Mouse (Mus musculus): ENCODE measurements around the gene Tspan18.

Gene Tspan18

GRCm38 (mm10) chr2:93199531-93199974, 134.8 kb downstream of the Tspan18 start:
- H3K27me3 ChIP-seq (ENCODE audit: insufficient read depth, low read length) = no peaks in the 10 kb centered on the region
- no peak overlapping the region for H3K4me3 ChIP-seq (replicated peaks; ENCODE audit: low read length)
- H3K4me1 ChIP-seq (replicated peaks; ENCODE audit: low read depth, low read length) = peaks cover 48% of the 10 kb centered on the region
- TF ChIP-seq POU5F1 (IDR thresholded peaks at IDR 0.05; ENCODE audit: borderline replicate concordance, low read length) = no peak
- no peak for TF ChIP-seq NANOG (IDR thresholded peaks at IDR 0.05; ENCODE audit: borderline replicate concordance, low read length)
- peak; percentile 90 for TF ChIP-seq CTCF (conservative IDR thresholded peaks at IDR 0.05; ENCODE audit: low read length)
- peaks cover 33% of the 10 kb centered on the region for H3K36me3 ChIP-seq (ENCODE audit: insufficient read depth, low read length)
- no peaks in the 10 kb centered on the region for H3K9me3 ChIP-seq (ENCODE audit: low read length)

DNA sequence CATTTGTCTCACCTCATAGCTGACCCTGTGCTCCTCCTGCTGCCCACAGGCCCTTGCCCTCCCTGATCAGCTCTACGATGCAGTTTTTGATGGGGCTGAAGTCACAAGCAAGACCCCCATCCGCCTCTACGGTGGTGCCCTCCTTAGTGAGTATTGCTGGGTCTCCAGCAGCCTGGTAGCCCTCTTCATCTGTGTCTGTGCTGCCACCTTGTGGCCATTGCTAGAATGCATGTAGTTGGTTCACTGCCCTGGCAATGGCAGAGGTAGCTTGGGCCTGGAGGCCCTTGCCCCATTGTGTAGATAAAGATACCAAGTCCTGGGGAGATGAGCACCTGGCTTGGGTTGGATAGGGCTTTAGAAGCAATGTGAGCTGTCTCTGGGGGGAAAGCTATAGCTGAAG, 135.5 kb downstream of the Tspan18 start:
- H3K27me3 ChIP-seq (ENCODE audit: insufficient read depth, low read length) = no peaks in the 10 kb centered on the region
- H3K4me3 ChIP-seq (replicated peaks; ENCODE audit: low read length) = no peak overlapping the region
- peaks cover 33% of the 10 kb centered on the region for H3K36me3 ChIP-seq (ENCODE audit: insufficient read depth, low read length)
- H3K4me1 ChIP-seq (replicated peaks; ENCODE audit: low read depth, low read length) = peaks cover 49% of the 10 kb centered on the region
- TF ChIP-seq POU5F1 (IDR thresholded peaks at IDR 0.05; ENCODE audit: borderline replicate concordance, low read length) (no peak), CTCF (conservative IDR thresholded peaks at IDR 0.05; ENCODE audit: low read length) (peak; percentile 65)
- H3K9me3 ChIP-seq (ENCODE audit: low read length) = no peaks in the 10 kb centered on the region

DNA sequence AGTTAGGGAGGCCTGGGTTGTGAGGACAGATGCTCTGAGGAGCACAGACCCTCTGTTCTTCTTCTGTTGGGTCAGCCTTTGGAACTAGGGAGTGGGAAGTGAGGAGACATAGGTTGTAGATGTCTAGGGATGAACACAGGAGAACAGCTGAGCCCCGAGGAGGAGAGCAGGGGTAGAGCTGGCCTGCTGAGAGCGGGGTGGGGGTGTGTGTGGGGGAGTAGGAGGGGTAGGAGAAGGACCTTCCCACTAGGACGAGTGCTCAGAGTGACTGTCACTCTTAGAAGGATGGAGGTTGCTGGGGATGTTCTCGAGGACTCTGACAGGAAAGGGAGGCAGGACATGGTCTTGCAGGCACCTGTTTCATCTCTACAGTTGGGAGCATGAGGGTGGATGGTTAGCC, 140.5 kb downstream of the Tspan18 start:
- Histone ChIP-seq H3K27me3 (ENCODE audit: insufficient read depth, low read length) (0 out of 2 replicates have a peak, but pooled peaks cover under 1% of the 10 kb centered on the region), H3K36me3 (ENCODE audit: insufficient read depth, low read length) (peaks cover 15% of the 10 kb centered on the region), H3K4me1 (replicated peaks; ENCODE audit: low read depth, low read length) (peaks cover 79% of the 10 kb centered on the region), H3K9me3 (ENCODE audit: low read length) (no peaks in the 10 kb centered on the region), H3K4me3 (replicated peaks; ENCODE audit: low read length) (no peak overlapping the region)
- TF ChIP-seq NANOG (IDR thresholded peaks at IDR 0.05; ENCODE audit: borderline replicate concordance, low read length) (no peak), POU5F1 (IDR thresholded peaks at IDR 0.05; ENCODE audit: borderline replicate concordance, low read length) (no peak), CTCF (conservative IDR thresholded peaks at IDR 0.05; ENCODE audit: low read length) (no peak)

DNA sequence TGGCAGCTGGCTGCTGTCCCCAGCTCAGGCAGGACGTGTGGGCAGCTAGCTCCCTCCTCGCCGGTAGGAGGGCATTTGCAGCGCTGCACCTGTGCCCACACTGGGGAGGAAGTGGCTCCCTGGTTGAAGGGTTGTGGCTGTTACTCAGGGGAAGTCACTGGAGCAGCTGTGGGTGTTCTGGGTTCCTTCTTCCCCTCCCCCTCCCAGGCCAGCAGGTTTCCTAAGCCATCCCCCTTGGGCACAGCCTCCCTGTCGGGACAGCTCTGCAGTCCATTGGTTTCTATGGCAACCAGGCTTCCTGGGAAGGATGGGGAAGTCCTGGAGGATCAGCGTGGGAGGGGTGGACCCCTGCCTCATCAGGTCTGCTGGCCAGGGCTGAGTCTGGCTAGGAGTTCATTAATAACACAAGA, 141.6 kb downstream of the Tspan18 start:
- H3K36me3 ChIP-seq (ENCODE audit: insufficient read depth, low read length) = peaks cover 8% of the 10 kb centered on the region
- no peaks in the 10 kb centered on the region for H3K9me3 ChIP-seq (ENCODE audit: low read length)
- no peak for TF ChIP-seq CTCF (conservative IDR thresholded peaks at IDR 0.05; ENCODE audit: low read length)
- H3K4me1 ChIP-seq (replicated peaks; ENCODE audit: low read depth, low read length) = peaks cover 81% of the 10 kb centered on the region
- H3K27me3 ChIP-seq (ENCODE audit: insufficient read depth, low read length) = peaks cover 11% of the 10 kb centered on the region
- H3K4me3 ChIP-seq (replicated peaks; ENCODE audit: low read length) = peak overlapping the region; percentile 61

DNA sequence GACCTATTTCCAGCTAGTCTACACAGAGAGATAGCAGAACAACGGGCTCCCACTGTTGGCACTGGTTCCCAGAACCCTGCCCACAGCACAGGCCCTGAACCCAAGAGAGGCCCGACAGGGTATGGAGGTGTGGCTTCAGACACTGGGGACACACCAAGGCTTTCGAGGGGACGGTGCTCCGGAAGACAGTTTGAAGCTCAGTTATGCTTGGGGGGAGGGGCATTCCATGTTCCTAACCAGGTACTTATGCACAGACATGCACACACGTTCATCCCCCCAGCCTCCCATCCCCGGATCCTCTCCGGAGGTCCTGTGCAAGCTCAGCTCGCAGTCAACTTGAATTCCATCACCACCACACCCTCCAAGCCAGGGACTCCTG, 142.1 kb downstream of the Tspan18 start:
- Histone ChIP-seq H3K27me3 (ENCODE audit: insufficient read depth, low read length) (peaks cover 16% of the 10 kb centered on the region), H3K36me3 (ENCODE audit: insufficient read depth, low read length) (0 out of 2 replicates have a peak, but pooled peaks cover 3% of the 10 kb centered on the region), H3K9me3 (ENCODE audit: low read length) (no peaks in the 10 kb centered on the region), H3K4me3 (replicated peaks; ENCODE audit: low read length) (peak overlapping the region; percentile 61), H3K4me1 (replicated peaks; ENCODE audit: low read depth, low read length) (peaks cover 76% of the 10 kb centered on the region)
- TF ChIP-seq CTCF (conservative IDR thresholded peaks at IDR 0.05; ENCODE audit: low read length) (no peak), POU5F1 (IDR thresholded peaks at IDR 0.05; ENCODE audit: borderline replicate concordance, low read length) (no peak), NANOG (IDR thresholded peaks at IDR 0.05; ENCODE audit: borderline replicate concordance, low read length) (no peak)

DNA sequence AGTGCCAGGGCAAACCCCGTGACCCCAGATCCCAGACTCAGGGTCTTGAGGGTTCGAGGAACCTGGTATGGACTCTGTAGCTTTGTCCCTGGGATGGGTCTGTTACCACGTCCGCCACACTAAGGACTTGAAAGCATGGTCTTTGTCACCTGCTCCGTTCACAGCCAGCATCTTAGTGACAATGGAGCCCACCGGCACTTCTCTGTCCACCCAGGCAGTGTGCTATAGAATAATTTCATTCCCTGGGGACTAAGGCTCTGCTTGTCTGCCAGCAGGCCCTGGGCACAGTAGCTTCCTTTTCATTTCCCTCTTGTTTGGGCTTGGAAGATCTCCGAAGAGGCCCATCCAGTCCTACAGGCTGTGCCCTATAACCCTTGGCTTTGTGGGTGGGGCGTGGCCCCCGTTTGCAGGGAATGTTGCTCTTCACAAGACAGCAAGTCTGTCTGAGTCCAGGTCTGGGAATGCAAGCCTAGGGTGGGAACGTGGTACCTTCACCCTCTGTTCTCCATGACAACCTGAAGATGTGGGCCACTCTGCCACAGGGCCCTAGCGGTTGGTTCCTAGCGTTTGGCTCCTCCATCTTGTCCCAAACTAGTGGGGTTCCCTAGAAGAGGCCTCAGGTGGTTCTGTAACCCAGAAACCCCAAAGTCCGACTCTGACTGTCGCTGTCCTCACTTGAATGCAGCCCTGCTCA, 142.7 kb downstream of the Tspan18 start:
- TF ChIP-seq NANOG (IDR thresholded peaks at IDR 0.05; ENCODE audit: borderline replicate concordance, low read length) = no peak
- no peak for TF ChIP-seq POU5F1 (IDR thresholded peaks at IDR 0.05; ENCODE audit: borderline replicate concordance, low read length)
- TF ChIP-seq CTCF (conservative IDR thresholded peaks at IDR 0.05; ENCODE audit: low read length) = no peak
- Histone ChIP-seq H3K36me3 (ENCODE audit: insufficient read depth, low read length) (no peaks in the 10 kb centered on the region), H3K4me3 (replicated peaks; ENCODE audit: low read length) (peak overlapping the region; percentile 61), H3K4me1 (replicated peaks; ENCODE audit: low read depth, low read length) (peaks cover 81% of the 10 kb centered on the region), H3K27me3 (ENCODE audit: insufficient read depth, low read length) (peaks cover 21% of the 10 kb centered on the region), H3K9me3 (ENCODE audit: low read length) (no peaks in the 10 kb centered on the region)

- Histone ChIP-seq H3K27me3 (ENCODE audit: insufficient read depth, low read length) (peaks cover 28% of the 10 kb centered on the region), H3K4me1 (replicated peaks; ENCODE audit: low read depth, low read length) (peaks cover 88% of the 10 kb centered on the region), H3K9me3 (ENCODE audit: low read length) (no peaks in the 10 kb centered on the region), H3K36me3 (ENCODE audit: insufficient read depth, low read length) (no peaks in the 10 kb centered on the region), H3K4me3 (replicated peaks; ENCODE audit: low read length) (peak overlapping the region; percentile 61)
- TF ChIP-seq CTCF (conservative IDR thresholded peaks at IDR 0.05; ENCODE audit: low read length) (no peak), NANOG (IDR thresholded peaks at IDR 0.05; ENCODE audit: borderline replicate concordance, low read length) (no peak), POU5F1 (IDR thresholded peaks at IDR 0.05; ENCODE audit: borderline replicate concordance, low read length) (no peak)
Measured at GRCm38 (mm10) chr2:93190771-93191487, 143.4 kb downstream of the Tspan18 start.

DNA sequence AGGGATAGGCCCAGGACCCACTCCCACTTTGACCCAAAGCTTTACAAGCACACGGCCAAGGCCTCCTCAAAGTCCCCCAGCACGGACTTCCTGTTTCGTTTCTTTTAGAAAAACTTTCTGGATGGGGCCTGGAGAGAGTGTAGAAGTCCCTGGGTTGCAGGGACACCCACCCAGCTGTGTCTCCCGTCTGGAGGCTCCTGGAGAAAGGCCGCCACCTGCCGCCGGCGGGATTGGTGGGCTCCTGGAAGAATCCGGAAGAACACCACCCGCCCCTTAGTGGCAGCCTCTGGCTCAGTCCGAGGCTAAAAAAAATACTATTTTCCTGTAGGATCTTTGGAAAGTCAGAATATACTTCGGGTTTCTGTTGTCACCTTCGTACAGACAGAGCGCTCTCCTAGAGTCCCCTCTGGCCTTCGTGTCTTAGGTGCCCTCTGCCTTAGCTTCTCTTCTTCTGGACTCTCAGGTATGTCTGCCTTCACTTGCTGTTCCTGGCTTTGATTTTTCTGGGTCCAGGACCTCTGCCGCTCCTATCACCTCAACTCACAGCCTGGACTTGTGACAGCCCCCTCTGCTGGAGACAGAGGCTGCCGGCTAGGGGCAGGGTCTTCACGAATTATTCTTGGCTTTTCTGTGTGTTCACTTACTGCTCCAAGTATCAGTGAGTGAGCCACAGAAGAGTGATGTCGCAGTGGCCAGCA, 145.4 kb downstream of the Tspan18 start:
- H3K4me3 ChIP-seq (replicated peaks; ENCODE audit: low read length) = peak overlapping the region; percentile 88
- TF ChIP-seq NANOG (IDR thresholded peaks at IDR 0.05; ENCODE audit: borderline replicate concordance, low read length) = no peak
- no peak for TF ChIP-seq POU5F1 (IDR thresholded peaks at IDR 0.05; ENCODE audit: borderline replicate concordance, low read length)
- TF ChIP-seq CTCF (conservative IDR thresholded peaks at IDR 0.05; ENCODE audit: low read length) = peak; percentile 66
- no peaks in the 10 kb centered on the region for H3K9me3 ChIP-seq (ENCODE audit: low read length)
- H3K27me3 ChIP-seq (ENCODE audit: insufficient read depth, low read length) = peaks cover 47% of the 10 kb centered on the region
- no peaks in the 10 kb centered on the region for H3K36me3 ChIP-seq (ENCODE audit: insufficient read depth, low read length)
- H3K4me1 ChIP-seq (replicated peaks; ENCODE audit: low read depth, low read length) = peaks cover 93% of the 10 kb centered on the region
